Mouse (Mus musculus) liver, embryonic 14.5 days (tissue): ENCODE data around the gene Ank2. TPM values are rescaled to one million over a fixed set of nuclear protein-coding genes. Genes with fewer than 3 reads are reported as not detected.

Source experiments
- ATAC-seq: fragments of 200-750 bp; cut with Nextera tagmentation; 2 replicates; pipeline ENCODE4 v1.8.0; 2017; ENCODE audit warnings: moderate number of reproducible peaks, mild to moderate bottlenecking, moderate library complexity; ENCODE audit not compliant: insufficient read depth
- DNase-seq, 3 experiments: peaks; one replicate each; pipeline ENCODE4 v3.0.0-alpha.2; 2012 to 2013; ENCODE audit warnings: low read depth in 3 of 3, low spot score in 3 of 3
- H3K27ac ChIP-seq: fragments of 300-500 bp; sonication (generic); 2 replicates; pipeline ENCODE4 v1.5.1; 2014; ENCODE audit warnings: moderate library complexity, mild to moderate bottlenecking, control low read depth, inconsistent platforms
- H3K27me3 ChIP-seq: fragments of 300-500 bp; sonication (generic); 2 replicates; pipeline ENCODE4 v1.6.1; 2014; ENCODE audit warnings: mild to moderate bottlenecking, low read length, moderate library complexity; ENCODE audit not compliant: control insufficient read depth, insufficient read depth
- H3K36me3 ChIP-seq: fragments of 300-500 bp; sonication (generic); replicated peaks from 2 replicates; pipeline ENCODE4 v1.6.1; 2014; ENCODE audit warnings: low read depth; ENCODE audit not compliant: control insufficient read depth, insufficient read depth
- H3K4me1 ChIP-seq, 2 experiments: fragments of 200-500 bp in 1 of 2; fragments of 300-500 bp in 1 of 2; sonication (generic) in 1 of 2; replicated peaks; 2 replicates each; pipeline ENCODE4 v1.6.1; 2012 to 2014; ENCODE audit warnings: antibody characterized with exemption in 1 of 2, inconsistent platforms in 1 of 2, low read length in 1 of 2; ENCODE audit not compliant: control insufficient read depth in 2 of 2, insufficient read depth in 2 of 2
- H3K4me2 ChIP-seq: fragments of 300-500 bp; sonication (generic); 2 replicates; pipeline ENCODE4 v1.6.1; 2014; ENCODE audit warnings: low read depth, mild to moderate bottlenecking, control low read depth, moderate library complexity
- H3K4me3 ChIP-seq, 2 experiments: fragments of 200-500 bp in 1 of 2; fragments of 300-500 bp in 1 of 2; sonication (generic) in 1 of 2; 2 replicates each; pipeline ENCODE4 v1.5.1; 2012 to 2014; ENCODE audit warnings: low read depth in 2 of 2, low read length in 2 of 2, mild to moderate bottlenecking in 2 of 2, control low read depth in 1 of 2, inconsistent platforms in 1 of 2, moderate library complexity in 1 of 2; ENCODE audit not compliant: insufficient read depth in 1 of 2
- H3K9ac ChIP-seq: fragments of 300-500 bp; sonication (generic); replicated peaks from 2 replicates; pipeline ENCODE4 v1.6.1; 2014; ENCODE audit warnings: mild to moderate bottlenecking, control low read depth, moderate library complexity
- H3K9me3 ChIP-seq: fragments of 300-500 bp; sonication (generic); 2 replicates; pipeline ENCODE4 v1.6.1; 2016; ENCODE audit warnings: low read length, mixed read lengths; ENCODE audit not compliant: control insufficient read depth
- CTCF ChIP-seq: IDR thresholded peaks from 2 replicates; pipeline ENCODE4 v1.5.1; 2016; ENCODE audit warnings: antibody characterized with exemption, low read depth, control low read depth
- EP300 ChIP-seq: IDR thresholded peaks from 2 replicates; pipeline ENCODE4 v1.6.1; 2016; ENCODE audit warnings: antibody characterized with exemption, low read depth
- WGBS: fragments of 180-500 bp; shearing (Covaris S2); extraction: QIAGEN DNeasy Blood & Tissue Kit; methylation state at CpG from one replicate; pipeline ENCODE4 v1.1.7; 2014; ENCODE audit not compliant: insufficient replicate concordance; 5-methylcytosine and 5-hydroxymethylcytosine counted together
- polyA plus RNA-seq, 2 experiments: library from polyadenylated mRNA; depleted of rRNA in 1 of 2; stranded (reverse) in 1 of 2; unstranded in 1 of 2; fragments of >200 nt; fragmentation: Nextera tagmentation in 1 of 2; extraction: Ambion mirVana in 1 of 2; gene quantifications; 2 replicates each; pipeline versions ENCODE4 v1.2.1 to v1.2.3; 2012 to 2014

The Ank2 gene
- polyA plus RNA-seq, 2 experiments, result 4.8 to 5.2 TPM

DNA sequence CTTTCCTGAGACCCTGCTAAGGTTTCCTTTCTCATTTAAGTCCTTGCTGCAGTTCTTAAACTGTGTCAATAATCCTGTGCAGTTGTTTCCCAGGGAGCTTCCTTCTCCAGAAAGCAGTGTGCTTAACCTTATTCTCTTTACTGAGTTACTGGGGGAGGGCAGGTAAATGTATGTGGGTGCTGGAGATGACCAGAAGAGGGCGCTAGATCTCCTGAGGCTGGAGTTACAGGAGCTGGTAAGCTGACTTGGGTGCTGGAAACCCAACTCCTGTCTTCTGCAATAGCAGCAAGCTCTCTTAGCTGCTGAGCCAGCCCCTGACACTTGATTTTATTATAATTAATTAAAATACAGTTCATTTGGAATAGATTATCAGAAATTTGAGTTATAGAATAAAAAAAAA, 84.7 kb downstream of the Ank2 start:
- no peaks in the 10 kb centered on the region for H3K27me3 ChIP-seq
- no peak for DNase-seq
- no peak overlapping the region for H3K4me2 ChIP-seq
- H3K9ac ChIP-seq, result no peak overlapping the region
- no peak for TF ChIP-seq EP300
- TF ChIP-seq CTCF, result peak; percentile 40
- no peaks in the 10 kb centered on the region for H3K9me3 ChIP-seq
- no peaks in the 10 kb centered on the region for H3K4me1 ChIP-seq
- 14% methylated on average over 1 of the region's 1 CpGs for WGBS
- H3K4me3 ChIP-seq, result no peak overlapping the region
- no peak for ATAC-seq
- no peak overlapping the region for H3K27ac ChIP-seq
- no peaks in the 10 kb centered on the region for H3K36me3 ChIP-seq

DNA sequence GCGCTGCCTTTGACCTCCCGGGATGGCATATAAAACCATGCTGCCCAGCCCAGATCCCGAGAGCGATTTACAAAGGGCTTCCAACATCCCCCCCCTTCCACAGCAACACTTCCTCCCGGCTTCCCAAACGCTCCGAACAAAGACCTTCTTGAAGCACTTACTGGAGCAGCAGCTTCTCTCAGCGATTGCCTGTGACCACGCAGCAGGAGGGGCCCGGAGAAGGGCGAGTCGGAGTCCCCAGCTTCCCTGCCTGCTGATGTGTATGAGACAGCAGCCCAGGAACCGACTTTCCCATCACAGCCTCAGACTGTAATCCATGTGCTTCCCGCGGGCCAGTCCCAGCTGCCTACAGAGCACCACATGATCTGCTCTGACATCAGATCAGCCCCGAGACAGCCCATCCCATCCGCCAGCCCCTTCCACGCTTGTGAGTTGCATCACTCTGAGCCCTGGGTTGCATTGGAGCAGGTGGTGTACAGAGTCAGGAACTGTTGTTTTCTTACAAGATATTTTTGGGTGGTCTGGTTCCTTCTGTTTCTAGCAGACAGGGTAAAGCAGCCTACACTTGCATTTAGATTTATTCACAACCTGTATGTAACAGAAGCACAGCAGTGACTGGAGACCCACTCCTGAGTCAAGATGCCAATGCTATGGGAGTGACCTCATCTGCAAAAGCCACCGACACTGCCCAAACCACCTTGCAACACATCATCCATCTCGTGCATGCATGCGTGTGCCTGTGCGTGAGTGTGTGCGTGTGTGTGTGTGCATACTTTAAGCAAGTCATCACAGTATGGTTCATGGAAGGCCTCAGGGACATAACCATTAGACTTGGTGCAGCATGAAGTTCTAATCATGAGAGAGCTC, 90.2 kb downstream of the Ank2 start:
- Histone ChIP-seq H3K4me1 (peaks cover 0 to 4% of the 10 kb centered on the region in 2 experiments; a peak in 1 of 4 replicates), H3K9ac (peak overlapping the region; percentile 6; the same call in 1 of the 2 replicates), H3K36me3 (no peaks in the 10 kb centered on the region), H3K4me3 (peak overlapping the region; percentile 23 to 34), H3K27me3 (no peaks in the 10 kb centered on the region), H3K4me2 (peak overlapping the region; percentile 57), H3K27ac (no peak overlapping the region), H3K9me3 (no peaks in the 10 kb centered on the region)
- ATAC-seq, result peak; percentile 63
- TF ChIP-seq EP300 (no peak), CTCF (no peak)
- WGBS, result 17% methylated on average over 23 of the region's 23 CpGs
- DNase-seq, result no peak

DNA sequence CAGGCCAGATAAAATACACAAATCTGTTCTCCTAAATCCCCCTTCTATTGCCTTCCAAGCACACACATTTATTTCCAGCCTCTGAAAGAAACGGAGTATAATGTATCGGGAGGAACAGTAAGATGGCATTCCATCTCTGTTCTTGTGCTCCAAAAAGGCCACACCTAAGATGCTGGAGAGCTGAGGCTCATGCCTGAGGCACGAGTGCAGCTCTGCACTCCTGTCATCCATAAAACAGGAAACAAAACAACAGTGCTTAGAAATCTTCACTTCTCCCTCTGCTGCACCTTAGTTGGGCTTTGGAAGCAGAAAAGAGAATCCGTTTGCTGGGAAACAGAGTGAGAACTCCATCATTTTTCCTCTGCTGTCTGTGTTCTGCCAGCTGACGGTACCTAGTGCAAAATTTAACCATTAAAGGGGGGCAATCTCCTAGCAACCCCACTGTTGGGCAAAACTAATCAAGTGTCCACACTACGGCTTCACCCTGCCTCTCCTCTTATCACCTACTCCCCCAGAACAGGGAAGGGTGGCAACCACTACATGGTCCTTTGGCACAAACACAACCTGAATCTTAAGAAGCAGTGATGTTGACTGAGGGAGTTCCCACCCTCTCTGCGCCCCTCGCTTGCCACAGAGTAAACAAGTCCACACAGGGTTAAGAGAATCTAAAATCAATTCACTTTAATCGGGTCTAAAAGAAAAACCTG, 91.1 kb downstream of the Ank2 start:
- no peaks in the 10 kb centered on the region for H3K36me3 ChIP-seq
- H3K27me3 ChIP-seq, result no peaks in the 10 kb centered on the region
- H3K27ac ChIP-seq, result no peak overlapping the region
- H3K4me3 ChIP-seq, result peak overlapping the region; percentile 25 to 34
- ATAC-seq, result no peak; the same call in 1 of the 2 replicates
- no peak for DNase-seq
- TF ChIP-seq EP300 (no peak), CTCF (no peak)
- peaks cover 0 to 4% of the 10 kb centered on the region in 2 experiments; a peak in 1 of 4 replicates for H3K4me1 ChIP-seq
- peak overlapping the region; percentile 6; the same call in 1 of the 2 replicates for H3K9ac ChIP-seq
- H3K9me3 ChIP-seq, result no peaks in the 10 kb centered on the region
- H3K4me2 ChIP-seq, result peak overlapping the region; percentile 57
- 19% methylated on average over 9 of the region's 9 CpGs for WGBS

DNA sequence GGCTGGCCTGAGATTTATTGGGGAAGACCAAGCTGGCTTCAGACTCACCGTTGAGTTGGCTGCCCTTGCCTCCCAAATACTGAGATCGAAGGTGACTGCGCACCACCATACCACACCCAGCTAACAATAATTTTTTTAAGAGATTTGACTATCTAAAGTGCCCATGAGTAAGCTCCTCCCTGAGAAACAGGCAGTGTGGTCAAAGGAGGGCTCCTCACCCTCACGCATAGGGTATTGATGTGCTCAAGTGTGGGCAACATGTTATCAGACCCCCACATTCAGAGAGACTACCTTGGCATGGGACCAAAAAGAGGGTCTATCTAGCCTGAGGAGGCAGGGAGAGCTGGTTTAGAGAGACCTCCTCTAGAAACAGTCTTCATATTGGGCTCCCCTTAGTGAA, 92.3 kb downstream of the Ank2 start:
- DNase-seq (no peak), ATAC-seq (peak; percentile 79)
- Histone ChIP-seq H3K36me3 (no peaks in the 10 kb centered on the region), H3K4me2 (peak overlapping the region; percentile 12; the same call in 1 of the 2 replicates), H3K27me3 (no peaks in the 10 kb centered on the region), H3K27ac (no peak overlapping the region), H3K9me3 (no peaks in the 10 kb centered on the region), H3K4me3 (no peak overlapping the region), H3K4me1 (peaks cover 0 to 4% of the 10 kb centered on the region in 2 experiments; a peak in 1 of 4 replicates), H3K9ac (no peak overlapping the region)
- TF ChIP-seq CTCF, result no peak
- 0 out of 2 replicates have a peak, but pooled peaks have one; percentile 41 for TF ChIP-seq EP300
- 51% methylated on average over 4 of the region's 4 CpGs for WGBS

DNA sequence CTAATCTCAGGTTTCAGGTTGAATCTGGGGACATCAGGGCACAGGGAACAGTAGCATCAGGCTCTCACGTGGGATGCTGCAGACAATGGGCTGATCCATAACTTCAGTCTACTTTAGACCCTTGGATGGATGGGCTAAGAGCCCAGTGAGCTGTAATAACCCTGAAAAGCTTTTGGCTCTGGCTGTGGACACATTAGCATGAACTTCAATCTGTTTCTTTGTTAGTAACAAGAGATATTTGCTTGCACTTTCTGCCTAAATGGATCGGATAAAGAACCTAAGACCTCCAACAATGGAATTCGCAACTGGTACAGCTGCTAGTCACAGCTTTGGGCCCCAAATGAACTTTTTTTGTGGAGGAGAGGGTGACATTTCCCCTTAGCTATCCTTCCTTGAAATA, 94.8 kb downstream of the Ank2 start:
- H3K4me1 ChIP-seq, result peaks cover 0 to 4% of the 10 kb centered on the region in 2 experiments; a peak in 1 of 4 replicates
- H3K27ac ChIP-seq, result no peak overlapping the region
- TF ChIP-seq CTCF, result no peak
- TF ChIP-seq EP300, result no peak
- no peak overlapping the region for H3K9ac ChIP-seq
- no peaks in the 10 kb centered on the region for H3K27me3 ChIP-seq
- ATAC-seq, result no peak
- no peaks in the 10 kb centered on the region for H3K36me3 ChIP-seq
- H3K4me3 ChIP-seq, result no peak overlapping the region
- no peaks in the 10 kb centered on the region for H3K9me3 ChIP-seq
- no peak for DNase-seq
- no peak overlapping the region for H3K4me2 ChIP-seq
- 54% methylated on average over 3 of the region's 3 CpGs for WGBS
